Mouse (Mus musculus) heart, adult 2 months (tissue): ENCODE results near the gene Sco1. TPM values are rescaled to one million over a fixed set of nuclear protein-coding genes. Genes with fewer than 3 reads are reported as not detected.

Experiments
- DNase-seq, 2 experiments: peaks; one replicate each; pipeline ENCODE4 v3.0.0; 2021
- H3K27ac ChIP-seq: fragments of 200-600 bp; 2 replicates; pipeline ENCODE4 v1.8.1; 2022
- H3K27me3 ChIP-seq: fragments of 200-500 bp; 2 replicates; pipeline ENCODE4 v1.6.1; 2012; ENCODE audit warnings: mild to moderate bottlenecking, low read length, inconsistent platforms, mixed read lengths; ENCODE audit not compliant: control insufficient read depth, insufficient read depth
- H3K36me3 ChIP-seq: fragments of 200-500 bp; 2 replicates; pipeline ENCODE4 v1.6.1; 2012; ENCODE audit warnings: low read length, inconsistent platforms; ENCODE audit not compliant: control insufficient read depth, insufficient read depth
- H3K4me1 ChIP-seq: fragments of 200-500 bp; 2 replicates; pipeline ENCODE4 v1.6.1; 2011; ENCODE audit warnings: low read length; ENCODE audit not compliant: control insufficient read depth, insufficient read depth
- H3K4me3 ChIP-seq: fragments of 200-600 bp; 2 replicates; pipeline ENCODE4 v1.8.1; 2022
- H3K79me2 ChIP-seq: fragments of 200-500 bp; replicated peaks from 2 replicates; pipeline ENCODE4 v1.6.1; 2012; ENCODE audit warnings: mild to moderate bottlenecking, inconsistent platforms, low read length, moderate library complexity, mixed read lengths; ENCODE audit not compliant: control insufficient read depth, insufficient read depth
- H3K9ac ChIP-seq: fragments of 200-500 bp; 2 replicates; pipeline ENCODE4 v1.6.1; 2012; ENCODE audit warnings: low read depth, mild to moderate bottlenecking, control low read depth, inconsistent platforms, low read length, mixed read lengths
- CTCF ChIP-seq: fragments of 200-600 bp; IDR thresholded peaks from 2 replicates; pipeline ENCODE4 v1.8.1; 2022; ENCODE audit warnings: antibody characterized with exemption, mild to moderate bottlenecking, moderate library complexity
- EP300 ChIP-seq: fragments of 200-500 bp; IDR thresholded peaks from 2 replicates; pipeline ENCODE4 v1.6.1; 2011; ENCODE audit warnings: low read depth, low read length, control low read depth; ENCODE audit not compliant: insufficient read depth
- POLR2A ChIP-seq: fragments of 200-500 bp; IDR thresholded peaks from 2 replicates; pipeline ENCODE4 v1.6.1; 2011; ENCODE audit warnings: mild to moderate bottlenecking, low read depth, low read length, control low read depth; ENCODE audit not compliant: insufficient read depth
- WGBS: fragments of 180-500 bp; shearing (Covaris S2); methylation state at CpG from one replicate; pipeline ENCODE4 v1.1.7; 2018; 5-methylcytosine and 5-hydroxymethylcytosine counted together
- intact Hi-C: fragments of 180-260 bp; cut with DNase I; formaldehyde crosslinking; loops from one replicate; pipeline ENCODE4 v1.15.1; 2025
- polyA plus RNA-seq: library from polyadenylated mRNA; depleted of rRNA; stranded (reverse); fragments of >200 nt; gene quantifications from 2 replicates; pipeline ENCODE4 v1.2.3, GENCODE M21; 2012
- total RNA-seq, 2 experiments: library from RNA; stranded (reverse); gene quantifications; 2 replicates each; pipeline ENCODE4 v1.2.3; 2021

Sco1 gene
- total and polyA plus RNA-seq, 3 experiments: 7.8 to 20.1 (median 18.3) TPM

DNA sequence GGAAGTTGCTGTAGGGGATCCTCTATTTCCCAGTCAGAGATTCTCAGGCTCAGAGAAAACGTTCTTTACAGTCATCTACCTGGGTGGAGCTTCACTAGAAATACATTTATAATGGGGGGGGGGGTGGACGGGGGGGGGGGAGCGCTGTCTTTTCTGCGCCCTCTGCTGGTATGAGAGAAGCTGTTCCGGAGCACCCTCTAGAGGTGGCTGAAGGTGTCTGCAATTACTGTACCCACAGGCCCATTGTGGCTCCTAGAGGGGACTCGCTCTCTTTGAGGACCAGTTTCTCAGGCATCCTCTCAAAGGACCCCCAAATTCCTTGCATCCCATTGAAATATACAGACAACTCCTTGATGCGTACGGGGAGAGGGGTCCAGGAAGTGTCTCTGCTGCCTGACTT is 49.2 kb downstream of the Sco1 start:
- Histone ChIP-seq H3K79me2 (no peaks in the 10 kb centered on the region), H3K4me1 (no peaks in the 10 kb centered on the region), H3K4me3 (no peak overlapping the region), H3K9ac (no peak overlapping the region), H3K27ac (no peak overlapping the region), H3K27me3 (0 out of 2 replicates have a peak, but pooled peaks cover 2% of the 10 kb centered on the region), H3K36me3 (no peaks in the 10 kb centered on the region)
- no peak for TF ChIP-seq POLR2A
- TF ChIP-seq CTCF: peak; percentile 74
- TF ChIP-seq EP300: no peak
- WGBS: 21% methylated on average over 8 of the region's 8 CpGs
- intact Hi-C loops: loop anchor here (5.0 kb wide), 1 partner anchor 79 kb away; no protein-coding TSS in a partner anchor
- peak; percentile 23 to 53 for DNase-seq

DNA sequence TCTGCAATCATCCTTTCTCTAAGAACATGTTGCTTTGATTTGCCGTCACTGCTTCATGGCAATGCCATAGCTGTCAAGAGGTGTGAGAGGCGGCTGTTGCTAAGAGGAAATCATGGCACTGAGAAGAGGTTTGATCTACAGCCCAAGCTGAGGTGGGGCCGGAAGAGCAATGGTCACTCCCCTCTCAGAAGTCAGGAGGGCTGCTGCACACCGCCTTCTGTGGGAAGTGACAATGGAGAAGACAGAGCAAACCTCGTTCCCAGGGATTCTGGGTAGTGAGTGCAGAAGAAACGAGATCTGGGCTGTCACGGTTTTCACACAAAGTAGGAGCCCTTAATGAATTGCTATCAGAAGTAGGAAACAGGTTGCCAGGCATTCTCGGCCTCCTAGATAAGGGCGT is 50.8 kb downstream of the Sco1 start:
- H3K27ac ChIP-seq: no peak overlapping the region
- H3K79me2 ChIP-seq: no peaks in the 10 kb centered on the region
- WGBS: 75% methylated on average over 9 of the region's 9 CpGs
- H3K36me3 ChIP-seq: no peaks in the 10 kb centered on the region
- no peak overlapping the region for H3K9ac ChIP-seq
- H3K27me3 ChIP-seq: no peaks in the 10 kb centered on the region
- no peak for DNase-seq
- no peak overlapping the region for H3K4me3 ChIP-seq
- intact Hi-C loops: loop anchor here (5.0 kb wide), 1 partner anchor 81 kb away; no protein-coding TSS in a partner anchor
- no peak for TF ChIP-seq CTCF
- TF ChIP-seq POLR2A: no peak
- no peak for TF ChIP-seq EP300
- H3K4me1 ChIP-seq: no peaks in the 10 kb centered on the region

DNA sequence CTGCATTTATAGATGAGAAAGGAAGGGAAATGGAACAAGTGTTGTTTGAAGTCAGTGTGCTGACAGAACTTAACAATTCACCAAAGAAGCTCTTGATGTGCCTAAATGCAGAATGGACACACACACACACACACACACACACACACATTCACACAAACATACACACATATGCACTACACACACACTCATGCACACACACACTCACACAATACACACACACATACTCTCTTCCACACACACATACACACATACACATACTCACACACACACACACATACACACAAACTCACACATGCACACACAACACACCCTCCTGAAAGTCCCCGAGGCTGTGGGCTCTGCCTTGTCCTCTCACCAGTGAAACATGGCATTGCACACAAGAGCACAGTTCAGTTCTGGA is 51.8 kb downstream of the Sco1 start:
- no peak for DNase-seq
- TF ChIP-seq POLR2A: no peak
- TF ChIP-seq CTCF: no peak
- no peak for TF ChIP-seq EP300
- no peak overlapping the region for H3K4me3 ChIP-seq
- H3K9ac ChIP-seq: no peak overlapping the region
- intact Hi-C loops: loop anchor here (5.0 kb wide), 1 partner anchor 82 kb away; no protein-coding TSS in a partner anchor
- H3K36me3 ChIP-seq: no peaks in the 10 kb centered on the region
- no peak overlapping the region for H3K27ac ChIP-seq
- no peaks in the 10 kb centered on the region for H3K27me3 ChIP-seq
- no peaks in the 10 kb centered on the region for H3K4me1 ChIP-seq
- 46% methylated on average over 1 of the region's 1 CpGs for WGBS
- H3K79me2 ChIP-seq: no peaks in the 10 kb centered on the region

DNA sequence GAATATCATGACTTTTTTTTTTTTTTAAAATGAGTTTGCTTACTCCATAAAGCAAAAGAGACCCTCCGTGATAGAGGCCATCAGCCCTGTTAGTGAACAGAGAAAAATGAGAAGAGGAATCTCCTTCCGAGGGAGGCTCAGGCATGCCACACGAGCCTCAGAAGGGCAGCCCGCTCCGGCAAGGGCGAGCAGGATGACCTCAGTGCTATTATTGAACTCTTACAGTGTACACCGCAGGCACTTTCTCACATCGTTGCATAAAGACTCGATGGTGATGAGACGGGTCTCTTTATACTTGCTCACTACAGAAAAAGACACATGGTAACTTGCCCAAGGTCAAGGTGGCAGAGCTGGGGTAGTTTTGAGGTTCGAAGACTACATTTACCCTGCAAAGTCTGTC is 52.2 kb downstream of the Sco1 start:
- 47% methylated on average over 11 of the region's 11 CpGs for WGBS
- H3K4me1 ChIP-seq: no peaks in the 10 kb centered on the region
- TF ChIP-seq POLR2A (no peak), CTCF (no peak), EP300 (no peak)
- no peak overlapping the region for H3K27ac ChIP-seq
- H3K4me3 ChIP-seq: no peak overlapping the region
- DNase-seq: peak in 1 of 2 experiments; percentile 26
- intact Hi-C loops: loop anchor here (5.0 kb wide), 1 partner anchor 82 kb away; no protein-coding TSS in a partner anchor
- no peaks in the 10 kb centered on the region for H3K27me3 ChIP-seq
- H3K79me2 ChIP-seq: no peaks in the 10 kb centered on the region
- no peak overlapping the region for H3K9ac ChIP-seq
- H3K36me3 ChIP-seq: no peaks in the 10 kb centered on the region

DNA sequence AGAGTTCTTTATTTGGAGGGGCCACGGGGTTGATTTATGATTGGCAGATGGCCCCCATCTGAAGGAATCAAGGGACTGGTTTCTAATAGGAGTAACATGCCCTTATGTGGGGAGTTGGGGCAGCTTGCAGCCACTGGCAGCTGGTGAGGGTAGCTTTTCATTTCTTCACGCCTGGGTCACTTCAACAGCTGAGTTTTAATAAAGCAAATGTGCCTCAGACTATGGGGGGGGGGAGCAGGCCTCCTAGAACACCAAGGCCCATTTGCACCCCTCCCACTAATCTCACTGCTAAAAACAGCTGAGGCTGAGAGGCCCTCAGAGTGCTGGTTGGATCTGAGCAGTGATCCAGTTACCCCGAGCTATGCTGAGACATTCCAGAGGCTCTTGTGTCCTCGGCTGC is 53.2 kb downstream of the Sco1 start:
- intact Hi-C loops: no loop called here
- no peak for TF ChIP-seq EP300
- TF ChIP-seq CTCF: no peak
- TF ChIP-seq POLR2A: no peak
- WGBS: 63% methylated on average over 4 of the region's 4 CpGs
- Histone ChIP-seq H3K79me2 (no peaks in the 10 kb centered on the region), H3K9ac (no peak overlapping the region), H3K27ac (no peak overlapping the region), H3K4me1 (no peaks in the 10 kb centered on the region), H3K4me3 (no peak overlapping the region), H3K27me3 (no peaks in the 10 kb centered on the region), H3K36me3 (no peaks in the 10 kb centered on the region)
- no peak for DNase-seq

DNA sequence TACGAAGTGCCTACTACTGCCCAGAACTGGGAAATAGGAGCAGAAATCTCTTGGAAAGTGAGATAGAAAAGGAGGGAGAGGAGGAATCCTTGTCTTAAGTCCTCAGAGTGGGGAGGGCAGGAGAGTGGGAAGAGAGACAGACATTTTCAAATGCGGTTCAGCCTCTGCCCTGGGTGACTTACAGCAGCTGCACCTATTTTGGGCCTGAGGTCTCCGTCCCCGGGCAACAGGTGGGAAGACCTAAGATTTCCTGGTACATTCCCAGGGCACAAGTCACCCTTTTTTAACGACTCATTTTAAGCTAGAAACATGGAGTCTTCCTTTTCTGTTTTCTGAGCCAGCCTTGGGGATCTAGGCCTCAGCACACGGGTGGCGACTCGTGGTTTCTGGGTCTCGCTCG is 54.5 kb downstream of the Sco1 start:
- no peak overlapping the region for H3K9ac ChIP-seq
- no peaks in the 10 kb centered on the region for H3K36me3 ChIP-seq
- intact Hi-C loops: no loop called here
- no peak overlapping the region for H3K4me3 ChIP-seq
- no peaks in the 10 kb centered on the region for H3K4me1 ChIP-seq
- H3K79me2 ChIP-seq: no peaks in the 10 kb centered on the region
- 86% methylated on average over 10 of the region's 10 CpGs for WGBS
- no peak for TF ChIP-seq EP300
- no peak for TF ChIP-seq CTCF
- no peak for TF ChIP-seq POLR2A
- no peaks in the 10 kb centered on the region for H3K27me3 ChIP-seq
- no peak overlapping the region for H3K27ac ChIP-seq
- DNase-seq: no peak
